Mouse (Mus musculus): ENCODE results near the gene Eaf2. TPM values are rescaled to one million over a fixed set of nuclear protein-coding genes. Genes with fewer than 3 reads are reported as not detected.

Eaf2 gene
- polyA plus RNA-seq, 1 experiment from 2014 or later, result 2.2 TPM

DNA sequence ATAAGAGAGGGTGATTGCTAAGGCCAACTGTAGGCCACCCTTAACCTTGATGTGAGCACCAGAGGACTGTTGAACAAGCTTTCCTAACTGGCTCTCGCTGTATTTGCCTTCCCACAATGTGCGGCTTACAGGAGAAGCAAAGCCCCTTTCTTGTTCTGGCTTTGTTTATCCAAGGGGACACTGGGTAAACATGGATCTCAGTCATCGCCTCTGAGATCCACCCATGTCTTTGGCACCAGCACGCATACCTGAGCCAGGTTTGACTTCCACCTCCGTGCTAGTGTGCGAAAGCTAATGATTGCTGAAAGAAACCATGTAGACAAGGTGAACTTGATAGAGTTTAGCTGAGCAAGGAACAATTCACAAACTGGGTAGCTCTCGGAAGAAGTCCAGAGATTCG, 131.2 kb downstream of the Eaf2 start:
- 0 out of 2 replicates have a peak, but pooled peaks cover 5% of the 10 kb centered on the region for H3K4me1 ChIP-seq
- no peak overlapping the region for H3K9ac ChIP-seq
- no peaks in the 10 kb centered on the region for H3K36me3 ChIP-seq
- ATAC-seq (ENCODE audit: low FRiP score, low read depth), result no peak
- 91% methylated on average over 8 of the region's 8 CpGs for WGBS
- H3K27me3 ChIP-seq, result no peaks in the 10 kb centered on the region
- no peaks in the 10 kb centered on the region for H3K9me3 ChIP-seq
- no peak overlapping the region for H3K4me3 ChIP-seq
- no peak overlapping the region for H3K27ac ChIP-seq
- no peak overlapping the region for H3K4me2 ChIP-seq (replicated peaks)

Small RNA genes lying within 50 kb of the gene (microRNA-seq; reads per million reads assigned to microRNA genes)
- not detected for gene Gm22617

Other genes starting within 250 kb of the Eaf2 start
- 0.88 and 1.2 TPM in 2 replicates for gene Cd86, start 208.9 kb downstream of the Eaf2 start, polyA plus RNA-seq (2015; fragmentation: Nextera tagmentation; extraction: Ambion mirVana)
- gene Ildr1, start 181.0 kb downstream of the Eaf2 start, polyA plus RNA-seq (2015; fragmentation: Nextera tagmentation; extraction: Ambion mirVana), result 1.0 and 1.1 TPM in 2 replicates
- gene Slc15a2, start 90.0 kb downstream of the Eaf2 start, polyA plus RNA-seq (2015; fragmentation: Nextera tagmentation; extraction: Ambion mirVana), result 2.9 and 4.3 TPM in 2 replicates
- gene Iqcb1, start 46.6 kb downstream of the Eaf2 start, polyA plus RNA-seq (2015; fragmentation: Nextera tagmentation; extraction: Ambion mirVana), result 58.6 and 62.2 TPM in 2 replicates
- gene Golgb1, start 137 bp upstream of the Eaf2 start, polyA plus RNA-seq (2015; fragmentation: Nextera tagmentation; extraction: Ambion mirVana), result 128 and 135 TPM in 2 replicates
- gene Hcls1, start 60.0 kb upstream of the Eaf2 start, polyA plus RNA-seq (2015; fragmentation: Nextera tagmentation; extraction: Ambion mirVana), result 4.6 and 5.5 TPM in 2 replicates
- gene Fbxo40, start 115.5 kb upstream of the Eaf2 start, polyA plus RNA-seq (2015; fragmentation: Nextera tagmentation; extraction: Ambion mirVana), result 0.08 and 0.15 TPM in 2 replicates
- 7.6 and 8.6 TPM in 2 replicates for gene Polq, start 136.8 kb upstream of the Eaf2 start, polyA plus RNA-seq (2015; fragmentation: Nextera tagmentation; extraction: Ambion mirVana)